Mouse (Mus musculus) T-helper 2 cell (primary cell): ENCODE results near the gene Gpsm1.

Experiments used
- in situ Hi-C: fragments of 300-600 bp; cut with MboI, MseI; formaldehyde crosslinking; loops from one replicate; pipeline ENCODE4 v1.15.1; 2025; ENCODE audit warnings: high pct_unique_total_duplicates

Gene Gpsm1

GRCm38 (mm10) chr2:26338302-26339203 lies 23.2 kb downstream of the Gpsm1 start:
- in situ Hi-C loops: no loop called here

GRCm38 (mm10) chr2:26339204-26339551 lies 23.9 kb downstream of the Gpsm1 start:
- in situ Hi-C loops: no loop called here

GRCm38 (mm10) chr2:26341510-26341981 lies 26.2 kb downstream of the Gpsm1 start:
- in situ Hi-C loops: no loop called here

GRCm38 (mm10) chr2:26342044-26342443 lies 26.7 kb downstream of the Gpsm1 start:
- in situ Hi-C loops: no loop called here

GRCm38 (mm10) chr2:26342609-26343490 lies 27.5 kb downstream of the Gpsm1 start:
- in situ Hi-C loops: no loop called here

- in situ Hi-C loops: no loop called here
Observed at GRCm38 (mm10) chr2:26348241-26348640, 32.9 kb downstream of the Gpsm1 start.

- in situ Hi-C loops: no loop called here
Observed at GRCm38 (mm10) chr2:26351358-26352290, 36.3 kb downstream of the Gpsm1 start, which contains the start of gene Dnlz. Gene Dnlz, minus strand, starts transcription at chr2:26352110.

- in situ Hi-C loops: no loop called here
Observed at GRCm38 (mm10) chr2:26352291-26352910, 37.1 kb downstream of the Gpsm1 start.

- in situ Hi-C loops: no loop called here
Observed at GRCm38 (mm10) chr2:26353066-26353980, 38.0 kb downstream of the Gpsm1 start.

GRCm38 (mm10) chr2:26354401-26354800 lies 39.1 kb downstream of the Gpsm1 start:
- in situ Hi-C loops: no loop called here

- in situ Hi-C loops: no loop called here
Observed at GRCm38 (mm10) chr2:26356231-26356630, 40.9 kb downstream of the Gpsm1 start.

- in situ Hi-C loops: no loop called here
Observed at GRCm38 (mm10) chr2:26356678-26357077, 41.4 kb downstream of the Gpsm1 start.

- in situ Hi-C loops: no loop called here
Observed at GRCm38 (mm10) chr2:26357484-26357883, 42.2 kb downstream of the Gpsm1 start.

GRCm38 (mm10) chr2:26358667-26359320 lies 43.5 kb downstream of the Gpsm1 start:
- in situ Hi-C loops: no loop called here

- in situ Hi-C loops: no loop called here
Observed at GRCm38 (mm10) chr2:26359983-26360382, 44.7 kb downstream of the Gpsm1 start.

- in situ Hi-C loops: no loop called here
Observed at GRCm38 (mm10) chr2:26360772-26361171, 45.5 kb downstream of the Gpsm1 start, which contains the start of gene Card9. Gene Card9, minus strand, starts transcription at chr2:26360918.

GRCm38 (mm10) chr2:26362991-26363390 lies 47.7 kb downstream of the Gpsm1 start:
- in situ Hi-C loops: no loop called here

GRCm38 (mm10) chr2:26363481-26363880 lies 48.2 kb downstream of the Gpsm1 start:
- in situ Hi-C loops: no loop called here
